Mouse (Mus musculus): ENCODE data around the gene Nkain1.

Gene Nkain1

DNA sequence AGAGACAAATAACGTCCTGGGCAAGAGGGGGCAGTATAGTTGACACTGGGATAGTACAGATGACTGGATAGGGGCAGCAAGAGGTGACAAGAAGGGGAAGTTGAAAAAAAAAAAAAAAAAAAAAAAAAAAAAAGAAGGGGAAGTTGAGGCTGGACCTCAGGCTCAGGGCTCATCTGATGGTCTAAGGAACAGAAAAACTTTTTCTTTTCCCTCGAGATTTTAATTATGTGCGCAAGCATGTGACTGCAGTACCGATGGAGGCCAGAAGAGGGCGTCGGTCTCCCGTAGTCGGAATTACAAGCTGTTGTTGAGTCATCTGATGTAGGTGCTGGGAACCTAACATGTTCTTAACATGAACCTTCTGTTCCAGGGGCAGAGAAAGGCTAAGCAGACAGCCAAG, 24.8 kb downstream of the Nkain1 start:
- DNase-seq, result no peak

DNA sequence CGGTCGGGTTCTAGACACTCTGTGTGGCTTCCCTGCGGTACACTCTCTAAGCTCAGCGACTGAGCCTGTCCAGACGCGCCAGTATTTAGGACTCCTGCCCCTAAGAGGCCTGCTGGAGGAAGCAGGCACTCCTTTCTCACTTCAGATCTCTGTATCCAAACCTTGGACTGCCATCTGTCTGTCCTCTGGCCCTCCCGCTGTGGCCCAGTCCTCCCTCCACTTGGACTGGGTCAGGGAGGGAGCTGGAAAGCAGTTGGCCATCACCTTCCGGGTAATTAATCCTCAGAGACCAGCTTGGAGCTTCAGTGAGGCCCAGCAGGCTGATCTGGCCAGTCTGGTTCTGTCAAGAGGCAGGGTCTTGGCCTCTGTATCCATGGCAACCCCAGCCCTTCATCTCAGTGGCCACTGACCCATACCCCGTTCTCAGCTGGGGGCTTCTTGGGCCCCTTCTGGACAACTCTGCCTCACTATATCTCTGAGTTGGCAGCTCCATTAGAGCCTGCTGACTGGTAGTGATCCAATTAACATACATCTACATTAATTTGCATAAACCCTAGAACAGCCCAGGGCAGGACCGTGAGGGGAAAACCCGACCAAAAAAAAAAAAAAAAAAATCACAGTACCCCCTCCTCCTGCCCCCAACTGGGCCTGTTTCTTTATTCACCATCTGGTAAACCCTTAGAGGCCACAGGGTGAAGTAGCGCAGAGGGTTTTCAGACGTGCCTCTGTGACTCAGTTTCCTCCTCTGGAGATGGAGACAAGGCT, 27.0 kb downstream of the Nkain1 start:
- peak; percentile 94 for DNase-seq

GRCm38 (mm10) chr4:130544392-130544791, 29.6 kb downstream of the Nkain1 start:
- DNase-seq, result peak; percentile 82

GRCm38 (mm10) chr4:130543121-130543520, 30.9 kb downstream of the Nkain1 start:
- DNase-seq, result no peak

GRCm38 (mm10) chr4:130540831-130541230, 33.1 kb downstream of the Nkain1 start:
- no peak for DNase-seq

DNA sequence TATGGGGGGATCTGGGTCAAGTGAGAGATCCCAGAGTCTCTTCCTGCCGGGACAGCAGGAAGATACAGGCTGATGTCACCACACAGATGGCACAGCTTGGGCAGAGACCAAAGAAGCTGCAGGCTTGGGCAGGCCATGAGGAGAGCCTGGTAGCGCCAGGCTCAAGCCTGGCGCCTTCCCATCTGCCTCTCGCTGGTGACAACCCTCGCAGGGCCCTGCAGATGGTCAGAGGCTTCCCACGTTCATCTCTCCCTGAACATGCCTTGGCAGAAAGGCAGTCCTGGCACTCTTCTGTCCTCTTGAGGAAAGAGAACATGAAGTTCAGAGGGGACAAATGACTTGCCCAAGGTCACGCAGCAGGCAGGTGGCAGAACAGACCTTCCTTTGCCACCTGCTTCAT, 34.3 kb downstream of the Nkain1 start:
- DNase-seq, result peak; percentile 79

DNA sequence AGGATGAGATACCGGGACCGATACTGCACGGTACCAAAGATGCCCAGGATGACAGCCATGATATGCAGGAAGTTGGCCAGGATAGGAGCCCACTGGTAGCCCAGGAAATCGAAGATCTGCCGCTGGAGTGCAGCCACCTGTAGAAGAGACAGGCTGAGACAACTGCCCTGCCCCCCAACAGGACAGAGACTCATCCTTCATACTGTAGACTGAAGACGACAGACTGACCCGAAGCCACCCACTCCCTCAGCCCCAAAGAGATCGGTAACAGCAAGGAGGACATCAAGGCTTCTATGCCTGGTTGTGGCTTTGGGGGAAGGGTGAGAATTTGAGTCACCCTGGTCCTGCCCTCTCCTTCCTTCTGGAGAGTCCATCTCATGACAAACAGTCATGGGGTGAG, 34.9 kb downstream of the Nkain1 start:
- no peak for DNase-seq

DNA sequence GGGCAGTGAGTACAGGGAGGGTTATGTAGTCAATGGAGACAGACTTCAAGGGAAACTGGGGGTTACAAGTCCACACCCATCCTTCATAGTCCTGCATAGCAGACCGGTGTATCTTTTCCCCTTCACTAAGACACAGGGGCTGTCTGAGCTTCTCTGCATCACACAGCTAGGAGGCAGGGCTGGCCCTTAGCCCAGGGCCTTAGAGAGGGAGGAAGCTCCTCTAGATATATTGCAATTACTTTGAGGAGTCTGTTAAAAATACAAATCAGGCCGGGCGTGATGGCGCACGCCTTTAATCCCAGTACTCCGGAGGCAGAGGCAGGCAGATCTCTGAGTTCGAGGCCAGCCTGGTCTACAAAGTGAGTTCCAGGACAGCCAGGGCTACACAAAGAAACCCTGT, 36.6 kb downstream of the Nkain1 start:
- no peak for DNase-seq

- DNase-seq, result no peak
Measured at GRCm38 (mm10) chr4:130535789-130536188, 38.2 kb downstream of the Nkain1 start.

DNA sequence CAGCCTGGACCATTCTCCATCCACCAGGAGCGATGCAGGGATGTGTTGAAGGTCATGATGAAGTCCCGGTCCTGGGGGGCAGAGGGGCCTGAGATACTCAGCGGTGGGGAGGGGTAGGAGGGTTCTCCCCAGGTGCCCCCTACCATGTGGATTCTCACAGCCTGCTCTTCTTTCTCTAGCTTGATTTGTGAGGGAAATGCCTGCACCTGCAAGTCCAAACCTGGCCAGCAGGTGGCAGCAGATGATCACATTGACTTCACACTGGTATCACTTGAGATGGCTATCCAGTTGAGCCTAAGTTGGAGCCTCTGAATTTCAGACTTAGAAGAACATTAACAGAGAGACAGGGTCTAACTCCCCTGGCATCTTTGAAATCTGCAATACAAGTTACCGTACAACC, 40.0 kb downstream of the Nkain1 start:
- peak; percentile 84 for DNase-seq

- DNase-seq, result no peak
Measured at GRCm38 (mm10) chr4:130532347-130532746, 41.6 kb downstream of the Nkain1 start.

DNA sequence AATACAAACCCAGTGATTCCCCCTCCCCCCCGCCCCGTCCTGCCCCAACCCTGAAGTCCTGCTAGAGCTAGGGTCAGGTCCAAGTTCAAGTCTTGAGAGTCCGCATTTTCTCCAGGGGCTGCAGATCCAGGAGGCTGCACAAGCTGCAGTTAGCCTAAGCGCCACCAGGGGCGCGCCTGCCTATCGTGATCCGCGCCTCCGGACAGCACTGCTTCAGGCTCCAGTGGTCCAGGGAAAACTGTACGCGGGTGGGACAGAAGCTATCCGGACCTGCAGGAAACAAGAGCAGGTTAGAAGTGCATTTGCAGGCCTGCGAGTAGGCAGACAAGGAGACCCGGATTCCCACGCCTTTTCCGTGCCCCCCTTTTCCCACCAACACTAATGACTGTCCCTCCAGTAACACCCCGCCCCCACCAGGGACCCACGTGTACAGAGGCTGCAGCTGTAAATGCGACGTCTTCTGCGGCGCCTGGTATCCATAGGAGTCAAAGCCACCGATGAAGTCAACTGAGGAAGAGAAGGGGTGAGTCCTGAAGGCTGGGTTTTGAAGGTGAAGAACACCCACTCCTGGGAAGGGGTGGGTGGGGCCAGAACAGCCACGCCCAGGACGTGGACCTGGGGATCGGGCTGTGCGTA, 42.2 kb downstream of the Nkain1 start:
- peak; percentile 75 for DNase-seq

DNA sequence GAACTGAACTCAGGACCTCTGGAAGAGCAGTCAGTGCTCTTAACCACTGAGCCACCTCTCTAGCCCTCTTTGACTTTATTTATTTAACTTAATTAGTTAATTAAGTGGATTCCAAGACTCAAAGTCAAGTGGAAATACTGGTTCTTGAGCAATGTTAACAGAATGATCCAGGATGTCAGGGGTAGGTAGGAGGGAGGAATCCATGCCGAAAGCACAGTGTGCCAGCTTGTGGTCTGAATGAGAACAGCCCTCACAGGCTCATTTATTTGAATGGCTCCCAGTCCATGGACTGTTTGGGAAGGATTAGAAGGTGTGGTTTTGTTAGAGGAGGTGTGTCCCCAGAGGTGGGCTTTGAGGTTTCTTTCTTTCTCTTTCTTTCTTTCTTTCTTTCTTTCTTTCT, 46.2 kb downstream of the Nkain1 start:
- no peak for DNase-seq

- no peak for DNase-seq
Measured at GRCm38 (mm10) chr4:130525041-130525440, 48.9 kb downstream of the Nkain1 start.

GRCm38 (mm10) chr4:130521466-130521865, 52.5 kb downstream of the Nkain1 start:
- no peak for DNase-seq

- DNase-seq, result no peak
Measured at GRCm38 (mm10) chr4:130520482-130520851, 53.5 kb downstream of the Nkain1 start.

DNA sequence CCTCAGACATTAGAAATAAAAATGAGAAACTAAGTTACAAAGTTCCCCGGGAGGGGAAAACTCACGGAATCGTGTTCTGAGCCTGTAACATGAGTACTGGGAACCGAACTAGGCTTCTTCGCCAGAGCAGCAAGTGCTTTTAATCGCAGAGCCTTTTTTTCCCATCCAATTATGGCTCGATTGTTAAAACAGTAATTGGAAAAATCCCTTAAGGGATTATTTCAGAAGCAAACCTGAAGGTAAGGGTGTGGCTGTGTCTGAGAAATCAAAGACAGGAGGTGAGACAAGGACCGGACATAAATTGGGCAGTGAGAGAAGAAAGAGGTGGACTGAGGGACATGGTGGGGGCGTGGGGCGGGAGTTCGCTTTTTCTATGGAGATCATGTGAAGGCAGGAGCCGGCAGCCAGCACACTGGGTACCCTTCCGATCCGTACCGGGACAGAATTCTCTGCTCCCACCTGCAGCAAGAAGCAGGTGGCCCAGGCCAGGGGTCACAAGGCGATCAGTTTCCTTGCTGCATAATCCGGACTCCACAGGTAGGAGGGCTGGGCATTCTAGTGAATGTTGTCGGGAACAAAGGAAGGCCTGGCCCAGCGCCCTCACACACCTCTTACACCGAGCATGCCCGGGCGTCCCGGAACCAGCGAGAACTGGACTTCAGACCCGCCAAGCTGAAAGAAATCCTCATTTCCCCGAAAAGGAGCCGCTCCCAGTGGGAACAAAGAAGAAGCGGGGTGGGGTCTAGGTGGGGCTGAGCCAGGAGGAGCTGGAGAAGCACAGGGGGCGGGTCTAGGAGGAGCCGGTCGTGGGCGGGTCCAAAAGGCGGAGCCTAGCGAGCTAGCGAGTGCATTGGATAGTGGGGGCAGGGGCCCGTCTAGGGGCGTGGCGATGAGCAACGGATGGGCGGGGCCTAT, 54.1 kb downstream of the Nkain1 start:
- DNase-seq, result peak; percentile 97

GRCm38 (mm10) chr4:130516490-130516889, 57.5 kb downstream of the Nkain1 start:
- DNase-seq, result no peak
